Mouse (Mus musculus): Measurements from ENCODE around the gene Slc5a12. TPM values are rescaled to one million over a fixed set of nuclear protein-coding genes. Genes with fewer than 3 reads are reported as not detected.
A peak's percentile ranks its signal among the peaks of the same experiment; 100 is the strongest.

The Slc5a12 gene
- total and polyA plus RNA-seq, 2 experiments from 2014 or later = not detected

GRCm38 (mm10) chr2:110592276-110592675 is 4.8 kb upstream of the Slc5a12 start:
- Histone ChIP-seq H3K4me2 (ENCODE audit: low read depth, low read length, poor library complexity, severe bottlenecking) (no peak overlapping the region), H3K9me3 (ENCODE audit: low read length) (no peaks in the 10 kb centered on the region), H3K36me3 (ENCODE audit: insufficient read depth, low read length) (no peaks in the 10 kb centered on the region), H3K27ac (ENCODE audit: low read depth, low read length) (no peak overlapping the region), H3K4me1 (ENCODE audit: insufficient read depth, low read length) (no peaks in the 10 kb centered on the region), H3K4me3 (ENCODE audit: low read depth, low read length) (no peak overlapping the region), H3K27me3 (ENCODE audit: insufficient read depth, low read length) (no peaks in the 10 kb centered on the region), H3K9ac (replicated peaks; ENCODE audit: low read length, poor library complexity, severe bottlenecking) (no peak overlapping the region)
- TF ChIP-seq CTCF (IDR thresholded peaks at IDR 0.05) = no peak
- ATAC-seq (ENCODE audit: low FRiP score) = no peak
- DNase-seq (ENCODE audit: low spot score) = no peak
- WGBS = 91% methylated on average over 3 of the region's 3 CpGs

GRCm38 (mm10) chr2:110644358-110644757 is 47.3 kb downstream of the Slc5a12 start:
- H3K36me3 ChIP-seq (ENCODE audit: insufficient read depth, low read length) = no peaks in the 10 kb centered on the region
- H3K4me1 ChIP-seq (ENCODE audit: insufficient read depth, low read length) = no peaks in the 10 kb centered on the region
- no peak overlapping the region for H3K27ac ChIP-seq (ENCODE audit: low read depth, low read length)
- ATAC-seq (ENCODE audit: low FRiP score) (no peak), DNase-seq (ENCODE audit: low spot score) (no peak)
- no peak overlapping the region for H3K4me3 ChIP-seq (ENCODE audit: low read depth, low read length)
- no peak for TF ChIP-seq CTCF (IDR thresholded peaks at IDR 0.05)
- H3K27me3 ChIP-seq (ENCODE audit: insufficient read depth, low read length) = no peaks in the 10 kb centered on the region
- no peak overlapping the region for H3K4me2 ChIP-seq (ENCODE audit: low read depth, low read length, poor library complexity, severe bottlenecking)
- H3K9me3 ChIP-seq (ENCODE audit: low read length) = no peaks in the 10 kb centered on the region
- H3K9ac ChIP-seq (replicated peaks; ENCODE audit: low read length, poor library complexity, severe bottlenecking) = no peak overlapping the region
- WGBS = 94% methylated on average over 1 of the region's 1 CpGs

GRCm38 (mm10) chr2:110644846-110645245 is 47.7 kb downstream of the Slc5a12 start:
- Histone ChIP-seq H3K9ac (replicated peaks; ENCODE audit: low read length, poor library complexity, severe bottlenecking) (no peak overlapping the region), H3K27me3 (ENCODE audit: insufficient read depth, low read length) (no peaks in the 10 kb centered on the region), H3K9me3 (ENCODE audit: low read length) (no peaks in the 10 kb centered on the region), H3K4me2 (ENCODE audit: low read depth, low read length, poor library complexity, severe bottlenecking) (no peak overlapping the region), H3K36me3 (ENCODE audit: insufficient read depth, low read length) (no peaks in the 10 kb centered on the region), H3K4me1 (ENCODE audit: insufficient read depth, low read length) (no peaks in the 10 kb centered on the region), H3K4me3 (ENCODE audit: low read depth, low read length) (no peak overlapping the region), H3K27ac (ENCODE audit: low read depth, low read length) (no peak overlapping the region)
- DNase-seq (ENCODE audit: low spot score) (no peak), ATAC-seq (ENCODE audit: low FRiP score) (no peak)
- TF ChIP-seq CTCF (IDR thresholded peaks at IDR 0.05) = no peak

GRCm38 (mm10) chr2:110663329-110663728 is 66.2 kb downstream of the Slc5a12 start:
- WGBS = 43% methylated on average over 4 of the region's 4 CpGs
- Histone ChIP-seq H3K9me3 (ENCODE audit: low read length) (no peaks in the 10 kb centered on the region), H3K4me1 (ENCODE audit: insufficient read depth, low read length) (no peaks in the 10 kb centered on the region), H3K27ac (ENCODE audit: low read depth, low read length) (no peak overlapping the region), H3K4me3 (ENCODE audit: low read depth, low read length) (no peak overlapping the region), H3K27me3 (ENCODE audit: insufficient read depth, low read length) (no peaks in the 10 kb centered on the region), H3K9ac (replicated peaks; ENCODE audit: low read length, poor library complexity, severe bottlenecking) (no peak overlapping the region), H3K36me3 (ENCODE audit: insufficient read depth, low read length) (no peaks in the 10 kb centered on the region), H3K4me2 (ENCODE audit: low read depth, low read length, poor library complexity, severe bottlenecking) (no peak overlapping the region)
- ATAC-seq (ENCODE audit: low FRiP score) = no peak
- peak; percentile 83 for TF ChIP-seq CTCF (IDR thresholded peaks at IDR 0.05)
- DNase-seq (ENCODE audit: low spot score) = peak; percentile 85

- DNase-seq (ENCODE audit: low spot score) (no peak), ATAC-seq (ENCODE audit: low FRiP score) (no peak)
- TF ChIP-seq CTCF (IDR thresholded peaks at IDR 0.05) = no peak
- no peak overlapping the region for H3K4me2 ChIP-seq (ENCODE audit: low read depth, low read length, poor library complexity, severe bottlenecking)
- WGBS = 88% methylated on average over 2 of the region's 2 CpGs
- no peaks in the 10 kb centered on the region for H3K36me3 ChIP-seq (ENCODE audit: insufficient read depth, low read length)
- H3K9ac ChIP-seq (replicated peaks; ENCODE audit: low read length, poor library complexity, severe bottlenecking) = no peak overlapping the region
- no peaks in the 10 kb centered on the region for H3K9me3 ChIP-seq (ENCODE audit: low read length)
- H3K4me3 ChIP-seq (ENCODE audit: low read depth, low read length) = no peak overlapping the region
- H3K27me3 ChIP-seq (ENCODE audit: insufficient read depth, low read length) = no peaks in the 10 kb centered on the region
- no peaks in the 10 kb centered on the region for H3K4me1 ChIP-seq (ENCODE audit: insufficient read depth, low read length)
- H3K27ac ChIP-seq (ENCODE audit: low read depth, low read length) = no peak overlapping the region
Measured at GRCm38 (mm10) chr2:110671071-110671624, 74.0 kb downstream of the Slc5a12 start.

Other genes with a start within 250 kb of the Slc5a12 start
- 7.9 and 9.7 TPM in 2 replicates for gene Fibin, start 234.1 kb upstream of the Slc5a12 start, total RNA-seq (2014; rRNA removed)
- gene Fibin, start 234.1 kb upstream of the Slc5a12 start, polyA plus RNA-seq (2015; fragmentation: Nextera tagmentation; extraction: Ambion mirVana) = 5.8 and 7.4 TPM in 2 replicates
- 0.27 and 0.33 TPM in 2 replicates for gene Muc15, start 124.0 kb downstream of the Slc5a12 start, total RNA-seq (2014; rRNA removed)
- gene Muc15, start 124.0 kb downstream of the Slc5a12 start, polyA plus RNA-seq (2015; fragmentation: Nextera tagmentation; extraction: Ambion mirVana) = 0.39 and 0.58 TPM in 2 replicates